Mouse (Mus musculus) frontal cortex, postnatal 10 days (tissue): Measurements from ENCODE around the gene Simc1.
A peak's percentile ranks its signal among the peaks of the same experiment; 100 is the strongest.
"Not testable (repeated sequence)": the region's sequence is repeated elsewhere in the genome, so short reads cannot be mapped to it uniquely, and the experiment has no call there.

ENCODE experiments used
- DNase-seq, 2 experiments: peaks; one replicate each; pipeline ENCODE4 v3.0.0; 2022; ENCODE audit warnings: low spot score in 2 of 2, mixed read lengths in 1 of 2

Simc1 gene

DNA sequence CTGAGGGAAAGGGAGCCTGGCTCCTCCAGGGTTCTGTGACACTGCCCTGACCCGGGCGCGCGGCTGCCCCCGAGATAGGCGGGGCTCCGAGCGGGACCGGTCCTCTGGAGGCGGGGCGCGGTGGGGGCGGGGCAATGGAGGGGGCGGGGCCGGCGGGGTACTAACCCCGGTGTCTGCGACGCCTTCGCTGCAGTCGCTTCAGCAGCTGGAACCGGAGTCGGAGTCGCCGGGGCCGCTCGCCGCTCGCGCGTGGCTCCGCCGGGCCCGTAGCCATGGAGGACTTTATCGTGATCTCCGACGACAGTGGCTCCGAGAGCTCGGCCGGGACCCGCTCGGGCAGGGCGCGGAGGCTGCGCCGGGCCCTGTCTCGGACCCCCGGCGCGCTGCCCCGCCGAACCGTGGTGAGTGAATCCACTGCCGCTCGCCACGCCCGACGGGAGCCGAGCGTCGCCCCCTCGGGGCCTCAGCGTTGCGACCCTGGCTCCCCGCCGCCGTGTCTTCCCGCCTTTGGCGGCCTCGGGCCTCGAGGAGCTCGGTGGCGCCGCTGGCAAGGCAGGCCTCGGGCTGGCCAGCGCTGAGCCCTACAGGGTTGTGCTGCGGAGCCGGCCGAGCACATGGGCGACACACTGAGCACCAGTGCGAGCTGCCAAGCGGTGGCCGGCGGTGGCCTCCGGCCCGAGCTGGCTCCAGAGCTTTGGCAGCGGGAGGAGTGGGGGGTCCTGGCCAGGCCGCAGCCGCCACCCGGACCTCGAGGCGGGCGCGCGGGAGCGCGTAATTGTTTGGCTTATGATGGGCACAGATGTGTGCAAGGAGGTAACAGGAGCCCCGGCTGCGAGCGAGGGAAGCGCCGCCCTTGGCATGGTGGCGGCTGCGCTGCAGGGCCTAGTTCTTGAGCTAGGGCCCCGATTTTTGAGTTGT lies at the start of gene Simc1:
Simc1 (plus strand) TSS at position 176 of the 918 bp plus-strand sequence.
- DNase-seq: peak; percentile 37 to 66

DNA sequence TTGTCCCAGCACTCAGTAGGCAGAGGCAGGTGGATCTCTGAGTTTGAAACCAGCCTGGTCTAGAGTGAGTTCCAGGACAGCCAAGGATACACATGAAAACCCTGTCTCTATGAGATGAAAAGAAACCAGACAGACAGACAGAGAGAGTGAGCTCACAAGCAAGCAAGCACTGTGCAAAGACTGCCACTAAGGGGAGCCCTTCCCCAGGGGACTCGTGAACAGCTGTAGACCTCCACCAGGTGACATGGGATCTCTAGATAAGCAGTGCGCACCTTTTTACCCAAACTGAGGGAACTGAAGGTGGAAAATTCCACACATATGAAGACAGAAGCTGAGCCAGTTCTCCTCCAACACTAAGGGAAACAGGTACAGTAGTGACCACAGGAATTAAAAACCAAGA lies 46.5 kb upstream of the Simc1 start:
- DNase-seq: no peak

DNA sequence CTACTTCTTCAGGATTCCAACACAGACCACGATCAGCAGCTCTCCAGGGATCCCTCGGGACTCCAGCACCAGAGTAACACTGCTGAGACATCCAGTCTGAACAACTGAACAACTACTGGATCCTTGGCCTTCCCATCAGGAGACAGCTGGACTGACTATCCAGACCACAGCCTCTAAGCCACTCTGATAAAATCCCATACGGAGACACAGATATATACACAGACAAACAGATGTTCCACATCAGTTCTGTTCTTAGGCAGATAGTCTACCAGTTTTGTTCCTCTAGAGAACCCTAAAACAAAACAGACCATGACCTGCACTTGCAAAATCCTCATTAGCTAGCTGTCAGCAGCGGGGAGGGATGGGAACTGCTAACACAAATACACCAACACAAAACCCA lies 44.3 kb upstream of the Simc1 start:
- no peak for DNase-seq

DNA sequence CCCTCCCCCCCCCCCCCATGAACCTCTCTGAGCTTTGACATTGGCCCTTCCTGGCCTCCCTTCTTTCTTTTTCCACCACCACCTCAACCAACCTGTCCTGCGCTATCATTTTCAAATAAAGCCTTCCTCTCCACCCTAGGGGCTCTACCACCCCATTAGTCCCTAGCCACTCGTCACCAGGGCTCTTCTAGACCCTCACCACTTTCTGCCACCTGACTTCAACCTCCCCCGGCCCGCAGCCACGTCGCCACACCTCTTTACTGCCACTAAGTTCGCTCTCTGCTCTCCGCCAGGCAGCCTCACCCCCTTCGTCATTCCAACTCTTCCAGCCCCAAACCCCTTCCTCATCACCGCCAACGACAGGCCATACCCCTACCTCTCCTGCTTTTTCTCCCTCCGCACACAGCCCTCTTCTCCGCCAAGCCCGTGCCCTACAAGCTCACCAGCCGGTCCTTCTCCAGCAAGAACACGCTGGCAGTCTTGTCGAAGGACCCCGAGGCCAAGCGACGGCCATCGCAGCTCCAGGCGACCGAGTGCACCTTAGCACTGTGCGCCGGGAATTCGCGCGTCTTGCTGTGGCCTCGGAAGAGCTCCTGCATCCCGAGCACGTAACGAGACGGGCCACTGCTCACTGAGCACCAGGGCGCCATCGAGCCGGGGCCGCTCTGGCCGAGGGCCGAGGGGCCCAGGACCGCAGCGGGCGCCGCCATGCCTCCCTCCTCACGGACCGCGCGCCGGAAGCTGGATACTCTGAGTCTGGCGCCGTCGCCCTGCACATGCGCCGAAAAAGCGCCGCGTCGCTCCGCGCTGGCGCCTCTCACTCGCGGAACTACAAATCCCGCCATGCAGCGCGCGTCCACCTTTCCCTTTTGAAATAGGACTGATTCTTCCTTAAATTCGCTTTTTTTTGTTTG lies 35.2 kb upstream of the Simc1 start, which contains the start of gene Thoc3:
Thoc3 (minus strand) TSS at position 752 of the 914 bp plus-strand sequence.
- DNase-seq: peak; percentile 75 to 89

DNA sequence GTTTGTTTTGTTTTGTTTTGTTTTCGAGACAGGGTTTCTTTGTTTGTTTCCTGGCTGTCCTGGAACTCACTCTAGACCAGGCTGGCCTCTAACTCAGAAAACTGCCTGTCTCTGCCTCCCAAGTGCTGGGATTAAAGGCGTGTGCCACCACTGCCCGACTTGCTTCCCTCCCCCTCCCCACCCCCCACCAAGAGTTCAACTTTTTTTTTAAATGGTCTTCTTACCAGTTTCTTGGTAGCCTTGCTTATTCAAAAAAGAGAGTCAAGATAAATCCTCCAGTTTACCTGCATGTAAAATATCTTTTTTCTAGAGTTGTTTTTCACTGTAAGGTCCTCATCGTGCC lies 34.6 kb upstream of the Simc1 start:
- DNase-seq: no peak

DNA sequence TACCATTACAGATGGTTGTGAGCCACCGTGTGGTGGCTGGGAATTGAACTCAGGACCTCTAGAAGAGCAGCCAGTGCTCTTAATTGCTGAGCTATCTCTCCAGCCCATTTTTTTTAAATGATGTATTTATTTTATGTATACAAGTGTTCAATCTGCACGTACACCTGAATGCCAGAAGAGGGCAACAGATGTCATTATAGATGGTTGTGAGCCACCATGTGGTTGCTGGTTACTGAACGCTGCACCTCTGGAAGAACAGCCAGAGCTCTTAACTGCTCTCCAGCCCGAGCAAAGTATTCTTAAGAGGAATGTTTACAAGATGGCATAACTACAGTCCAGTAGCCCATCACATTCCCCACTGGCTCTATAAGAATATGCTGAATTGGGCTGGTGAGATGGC lies 31.6 kb upstream of the Simc1 start:
- no peak for DNase-seq

DNA sequence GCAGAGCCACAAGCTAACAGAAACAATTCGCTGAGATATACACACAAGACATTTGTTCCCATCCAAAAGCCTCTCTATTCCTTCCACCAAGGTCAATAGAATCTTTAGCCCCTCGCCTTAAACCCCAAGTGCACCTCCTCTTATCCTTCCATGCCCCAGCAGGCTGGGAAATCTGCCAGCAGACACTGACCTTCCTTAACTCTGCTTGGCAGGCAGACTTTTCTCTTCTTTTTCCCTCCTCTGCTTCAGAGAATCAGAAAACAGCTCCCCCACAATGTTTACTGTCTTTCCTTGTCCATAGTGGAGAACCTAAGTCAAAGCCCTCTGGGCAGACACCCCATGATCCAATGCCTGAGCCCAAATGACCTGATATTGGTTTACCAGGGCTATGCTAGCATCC lies 28.6 kb upstream of the Simc1 start:
- no peak for DNase-seq

DNA sequence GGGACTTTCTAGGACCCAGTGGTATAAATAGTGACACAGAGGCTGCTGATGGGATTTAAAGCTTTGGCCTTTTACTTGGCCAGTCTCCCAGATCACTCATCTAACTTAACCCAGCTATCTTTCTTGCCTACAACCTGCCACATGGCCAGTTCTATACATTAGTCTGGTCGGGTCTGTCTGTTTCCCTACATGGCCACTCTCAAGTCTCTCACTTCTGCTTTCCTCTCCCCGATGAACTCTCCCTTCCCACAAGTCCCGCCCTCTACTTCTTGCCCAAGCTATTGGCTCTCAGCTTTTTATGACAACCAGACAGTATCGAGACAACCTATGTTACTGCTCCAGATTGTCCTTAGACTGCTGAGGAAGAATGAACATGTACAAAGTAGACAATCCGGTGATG lies 27.9 kb upstream of the Simc1 start:
- no peak for DNase-seq

DNA sequence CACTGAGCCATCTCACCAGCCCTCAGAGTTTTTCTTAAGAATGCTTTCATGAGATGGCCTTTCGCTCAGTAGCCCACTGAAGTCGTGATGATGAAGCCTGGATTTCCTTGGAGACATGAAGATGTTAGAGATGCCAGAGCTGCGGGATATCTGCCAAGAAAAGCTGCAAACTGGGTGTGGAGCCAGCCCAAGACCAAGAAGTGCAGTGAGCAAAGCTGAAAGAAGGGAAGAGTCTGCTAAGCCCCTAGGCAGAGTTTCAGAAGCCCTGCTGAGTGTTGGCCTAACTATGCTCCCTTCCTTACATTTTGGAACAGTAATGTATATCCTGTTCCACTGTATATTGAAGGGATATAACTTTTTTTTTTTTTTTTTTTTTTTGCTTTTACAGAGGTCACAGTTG lies 24.3 kb upstream of the Simc1 start:
- no peak for DNase-seq

DNA sequence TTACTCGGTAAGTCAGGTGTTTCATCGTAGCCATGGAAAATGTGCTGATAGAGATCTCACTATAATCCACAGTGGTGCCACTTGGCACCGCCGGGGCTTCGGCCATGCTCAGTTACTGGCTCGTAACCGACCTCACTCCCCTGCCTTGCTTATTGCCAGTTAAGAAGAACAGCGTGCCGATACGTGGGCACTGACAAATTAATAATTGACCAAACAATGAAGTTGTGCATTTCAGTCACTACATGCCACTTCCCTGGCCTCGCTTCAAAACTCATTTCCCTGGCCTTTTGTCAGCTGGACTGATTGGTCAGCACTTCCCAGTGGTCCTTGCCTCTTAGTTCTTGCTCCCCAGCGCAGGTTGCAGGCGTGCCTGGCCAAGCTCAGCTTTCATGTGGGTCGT lies 22.1 kb upstream of the Simc1 start:
- DNase-seq: no peak

DNA sequence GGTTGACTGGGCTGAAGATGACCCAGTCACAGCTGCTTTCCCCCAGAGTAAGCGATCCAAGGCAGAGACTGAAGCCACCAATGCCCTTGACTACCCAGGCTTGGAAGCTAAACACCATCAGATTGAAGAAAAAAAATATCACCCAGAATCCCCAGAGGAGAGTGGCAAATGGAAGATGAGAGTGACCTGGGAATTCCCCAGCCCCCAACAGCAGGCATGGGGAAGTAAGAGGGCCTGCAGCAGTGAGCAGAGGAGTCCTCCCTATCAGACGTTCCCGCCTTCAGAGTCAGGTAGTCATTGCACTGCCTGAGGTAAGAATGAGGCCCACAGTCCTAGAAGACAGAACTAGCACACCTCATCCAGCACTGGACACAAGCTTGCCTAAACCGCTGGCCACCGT lies 13.2 kb upstream of the Simc1 start:
- DNase-seq: no peak

DNA sequence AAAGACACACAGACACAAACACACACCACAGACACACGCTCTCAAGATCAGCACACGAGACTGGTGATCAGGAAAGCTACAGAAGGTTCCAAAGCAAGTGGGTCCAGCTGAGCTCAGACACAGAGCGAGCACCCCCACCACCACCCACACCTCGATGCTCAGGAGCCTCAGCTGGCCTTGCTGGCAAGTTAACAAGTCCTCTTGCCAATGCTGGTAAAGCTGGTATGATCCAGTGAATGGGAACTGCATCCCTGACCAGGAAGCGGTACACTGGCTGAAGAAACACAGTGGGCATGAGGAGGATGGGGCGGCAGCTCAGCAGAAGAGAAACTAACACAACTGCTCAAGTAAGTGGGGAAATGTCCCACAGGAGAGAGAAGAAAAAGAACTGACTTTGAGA lies 12.2 kb upstream of the Simc1 start:
- DNase-seq: no peak

DNA sequence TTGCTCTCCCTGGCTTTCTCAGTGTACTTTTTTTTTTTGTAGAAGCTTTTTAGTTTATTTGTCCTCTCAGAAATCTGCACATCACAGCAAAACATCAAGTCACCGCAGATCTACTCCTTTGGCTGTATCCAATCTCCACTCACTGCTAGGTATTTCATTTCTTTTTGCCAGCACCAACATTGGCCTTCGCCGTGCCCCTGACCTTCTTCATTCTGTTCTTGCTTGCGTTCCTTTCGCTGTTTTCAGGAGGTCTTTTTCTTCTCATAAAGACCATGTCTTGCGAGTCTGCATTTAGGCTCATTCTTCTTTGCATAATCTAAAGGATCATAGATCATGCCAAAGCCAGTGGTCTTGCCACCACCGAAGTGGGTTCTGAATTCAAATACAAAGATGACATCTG lies 4.0 kb upstream of the Simc1 start:
- not testable (repeated sequence) for DNase-seq

DNA sequence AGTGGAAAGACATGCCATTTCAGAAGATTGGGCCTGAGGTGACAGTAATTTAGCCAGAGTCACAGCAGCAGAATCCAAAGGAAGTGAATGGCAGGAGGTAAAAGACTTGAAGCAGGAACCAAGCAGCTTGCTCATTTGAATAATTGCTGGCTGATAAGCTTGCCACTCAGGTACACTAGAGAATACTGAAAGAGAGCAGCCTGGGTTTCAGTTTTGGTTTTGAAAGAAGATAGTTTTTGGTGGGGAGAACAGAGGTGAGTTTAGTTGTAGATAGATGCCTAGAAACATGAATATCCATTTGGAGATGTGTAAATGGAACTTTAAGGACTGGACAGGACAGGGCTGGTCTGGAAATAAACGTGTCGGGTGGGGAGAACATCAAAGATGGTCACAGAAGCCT lies 2.2 kb upstream of the Simc1 start:
- no peak for DNase-seq

DNA sequence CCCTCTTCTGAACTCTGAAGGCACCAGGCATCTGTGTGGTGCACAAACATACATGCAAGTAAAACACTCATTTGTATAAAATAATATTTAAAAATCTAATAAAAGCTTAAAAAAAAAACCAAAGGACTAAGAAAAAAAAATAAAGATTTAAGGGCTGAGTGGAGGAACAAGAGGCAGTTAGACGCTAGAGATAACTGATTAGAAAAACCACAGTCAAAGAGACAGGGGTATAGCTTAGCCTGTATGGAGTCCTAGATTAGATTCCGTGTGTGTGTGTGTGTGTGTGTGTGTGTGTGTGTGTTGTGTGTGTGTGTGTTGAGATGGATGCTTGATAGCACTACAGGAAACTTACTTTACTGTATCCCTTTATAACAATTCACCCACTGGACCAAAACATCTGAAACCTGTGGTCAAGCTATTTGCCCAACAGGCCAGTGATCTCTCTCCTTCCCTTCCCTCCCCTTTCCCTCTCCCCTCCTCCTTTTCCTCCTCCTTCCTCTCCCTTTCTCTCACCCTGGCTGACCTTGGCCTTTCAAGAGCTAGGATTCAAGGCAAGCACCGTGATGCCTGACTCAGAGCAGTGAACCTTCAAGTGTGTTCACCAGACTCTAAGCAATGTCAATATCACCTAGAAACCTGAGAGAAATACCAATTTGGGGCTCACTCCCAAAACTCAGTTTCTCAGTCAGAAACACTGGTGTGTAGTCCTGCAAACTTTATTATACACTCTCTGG lies 1.5 kb upstream of the Simc1 start:
- no peak for DNase-seq

DNA sequence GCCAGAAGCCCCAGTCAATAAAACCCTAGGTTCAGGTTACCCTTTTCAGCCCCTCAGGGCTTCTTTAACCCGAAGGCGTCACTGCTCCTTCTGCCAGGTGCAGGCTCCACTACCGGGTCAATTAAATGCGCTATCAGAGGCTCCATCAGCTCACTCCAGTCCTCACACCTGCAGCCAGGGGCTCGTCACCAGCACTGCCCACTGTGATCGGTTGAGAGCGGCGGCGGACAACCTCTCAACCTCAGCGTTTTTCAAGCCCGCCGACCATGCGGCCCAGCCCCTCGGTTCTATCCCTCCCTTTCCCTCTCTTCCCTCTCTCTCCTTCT lies 338 bp upstream of the Simc1 start:
- no peak for DNase-seq

DNA sequence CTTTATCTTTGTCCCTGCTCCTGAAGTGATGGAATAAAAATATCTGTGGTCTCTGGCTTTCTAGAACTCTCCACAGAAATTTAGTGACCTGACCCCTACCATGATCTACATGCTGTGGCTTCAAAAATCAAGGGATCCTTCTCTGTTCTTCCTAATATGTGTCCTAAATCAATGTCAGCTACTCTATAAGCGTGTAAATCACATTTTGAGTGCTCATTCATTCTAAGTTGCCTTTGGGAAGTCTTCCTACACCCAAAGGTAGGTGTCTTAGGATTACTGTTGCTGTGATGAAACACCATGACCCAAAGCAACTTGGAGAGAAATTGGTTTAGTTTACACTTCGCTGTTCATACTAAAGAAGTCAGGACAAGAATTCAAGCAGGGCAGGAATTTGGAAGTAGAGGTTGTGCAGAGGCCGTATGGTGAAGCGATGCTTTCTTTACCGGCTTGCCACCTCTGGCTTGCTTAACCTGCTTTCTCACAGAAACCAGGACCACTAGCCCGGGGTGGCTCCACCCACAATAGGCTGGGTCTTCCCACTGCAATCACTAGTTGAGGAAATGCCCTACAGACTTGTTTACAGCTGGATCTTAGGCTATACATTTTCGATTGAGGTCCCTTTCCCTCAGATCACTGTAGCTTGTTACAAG lies 1.2 kb downstream of the Simc1 start:
- no peak for DNase-seq

DNA sequence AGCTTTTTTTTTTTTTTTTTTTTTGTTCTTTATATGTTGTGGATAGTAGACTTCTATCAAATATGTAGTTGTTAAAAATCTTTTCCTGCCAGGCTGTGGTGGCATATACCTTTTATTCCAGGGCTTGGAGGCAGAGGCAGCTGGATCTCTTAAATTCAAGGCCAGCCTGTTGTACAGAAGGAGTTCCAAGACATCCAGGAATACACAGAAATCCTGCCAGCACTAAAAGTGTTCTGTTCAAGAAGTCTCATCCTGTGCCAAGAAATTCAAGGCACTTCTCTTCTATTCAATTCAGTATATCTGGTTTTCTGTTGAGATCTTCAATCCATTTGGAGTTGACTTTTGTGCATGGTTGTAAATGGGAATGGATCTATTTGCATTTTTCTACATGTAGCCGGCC lies 2.3 kb downstream of the Simc1 start:
- DNase-seq: no peak

DNA sequence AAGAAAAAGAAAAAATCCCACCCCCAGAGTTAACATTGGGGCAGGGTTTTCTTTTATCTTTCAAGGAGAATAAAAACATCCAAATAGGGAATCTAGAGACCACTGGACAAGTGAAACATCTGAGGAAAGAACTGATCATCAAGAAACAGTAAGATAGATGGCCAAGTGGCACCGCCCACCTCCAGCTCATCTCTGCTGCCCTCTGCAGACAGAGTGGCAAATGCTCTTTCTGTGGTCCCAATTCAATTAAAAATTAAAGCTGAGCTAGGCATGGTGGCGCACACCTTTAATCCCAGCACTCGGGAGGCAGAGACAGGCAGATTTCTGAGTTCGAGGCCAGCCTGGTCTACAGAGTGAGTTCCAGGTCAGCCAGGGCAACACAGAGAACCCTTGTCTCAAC lies 16.6 kb downstream of the Simc1 start:
- DNase-seq: no peak

DNA sequence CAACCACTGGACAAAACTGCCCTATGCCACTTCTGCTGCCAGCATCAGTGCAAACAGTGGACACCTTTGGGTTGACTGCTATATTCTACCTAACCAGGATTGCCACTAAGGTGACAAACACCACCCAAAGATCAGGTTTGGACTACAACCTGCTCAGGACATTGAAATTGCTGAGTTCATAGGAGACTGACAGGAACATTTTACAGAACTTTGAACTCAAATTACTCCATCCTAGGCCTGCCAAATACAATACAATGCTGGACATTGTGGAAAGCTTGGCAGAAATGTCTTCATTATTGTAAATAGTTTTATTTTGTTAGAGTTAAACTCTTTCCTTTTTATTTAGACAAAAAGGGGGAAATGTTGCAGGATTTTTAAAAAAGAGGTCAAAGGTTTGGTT lies 17.6 kb downstream of the Simc1 start:
- DNase-seq: no peak

DNA sequence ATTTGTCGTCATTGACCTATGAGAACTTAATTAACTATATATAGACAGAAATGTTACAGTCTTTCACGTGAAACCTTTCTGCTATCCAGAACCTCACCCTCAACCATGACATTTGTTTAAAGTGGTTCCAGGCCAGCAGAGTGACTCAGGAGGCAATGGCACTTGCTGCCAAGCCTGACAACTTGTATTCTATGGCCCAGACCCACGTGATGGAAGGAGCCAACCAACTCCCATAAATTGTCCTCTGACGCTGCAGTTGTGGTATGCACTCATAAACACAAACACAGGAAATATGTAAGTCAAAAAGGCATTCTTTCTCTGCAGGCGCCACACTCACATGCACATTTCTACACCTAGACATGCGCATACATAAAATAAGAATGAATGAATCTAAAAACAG lies 23.6 kb downstream of the Simc1 start:
- no peak for DNase-seq

DNA sequence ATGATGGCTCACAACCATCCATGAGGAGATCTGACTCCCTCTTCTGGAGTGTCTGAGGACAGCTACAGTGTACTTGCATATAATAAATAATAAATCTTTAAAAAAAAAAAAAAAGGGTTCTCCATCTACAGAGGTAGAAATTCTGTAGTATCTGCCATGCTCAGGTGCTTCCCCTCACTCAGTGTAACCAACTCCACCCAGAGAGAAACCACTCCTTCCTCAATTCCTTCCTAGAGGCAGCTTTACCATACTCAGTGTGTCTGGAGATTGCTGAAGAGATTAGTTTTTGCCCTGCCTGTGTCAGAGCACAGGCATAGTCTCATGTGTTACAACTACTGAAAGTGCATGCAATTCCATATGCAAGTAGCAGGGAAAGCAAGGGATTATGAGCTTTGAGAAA lies 28.6 kb downstream of the Simc1 start:
- DNase-seq: no peak
